11 mouse cellular contexts compared by ENCODE assay signal in genomic region chr1:175867558-175867957, GRCm38 (mm10). TPM values are rescaled to one million over a fixed set of nuclear protein-coding genes. Genes with fewer than 3 reads are reported as not detected.
DNase-seq lines count a peak whose midpoint lies in the region; ATAC-seq lines count a peak whose summit lies in the region.
"Had no signal": no experiment of that assay in that cellular context is flagged by ENCODE, and none has a peak within 500 bp of the region (broad histone marks: within the 10 kb centered on the region; RNA-seq: fewer than 3 reads in every experiment).

No protein-coding gene starts in this region.

- peak; percentile 5 for DNase-seq in gastrocnemius, adult 18-20 months (ENCODE audit: low spot score)
- DNase-seq in gastrocnemius, postnatal 4 days (ENCODE audit: low spot score in 2 of 2) = no peak
- peak; percentile 21 for DNase-seq in midbrain, embryonic 10.5 days (ENCODE audit: low spot score)
- DNase-seq in embryo, embryonic 10 days (ENCODE audit: low spot score) = peak; percentile 55
- DNase-seq in natural killer cell, adult 2 months (ENCODE audit: low spot score in 2 of 2) = no peak
- DNase-seq in spleen, postnatal 14 days (ENCODE audit: low spot score in 2 of 2) = no peak

- H3K4me2 ChIP-seq in midbrain, embryonic 16.5 days (ENCODE audit: low read length) = no peak overlapping the region
- H3K4me2 ChIP-seq in midbrain, embryonic 15.5 days = no peak overlapping the region
- H3K4me2 ChIP-seq: lung, embryonic 15.5 days had no signal

- no peaks in the 10 kb centered on the region for H3K36me3 ChIP-seq in midbrain, embryonic 10.5 days
- H3K36me3 ChIP-seq in midbrain, embryonic 16.5 days (ENCODE audit: control insufficient read depth, insufficient read depth, low read length) = no peaks in the 10 kb centered on the region
- H3K36me3 ChIP-seq in midbrain, embryonic 15.5 days (replicated peaks) = no peaks in the 10 kb centered on the region
- H3K36me3 ChIP-seq: lung, embryonic 15.5 days had no signal

- no peaks in the 10 kb centered on the region for H3K9me3 ChIP-seq in midbrain, embryonic 10.5 days (replicated peaks)
- H3K9me3 ChIP-seq in midbrain, embryonic 16.5 days (replicated peaks; ENCODE audit: control insufficient read depth, low read length, poor library complexity, severe bottlenecking) = no peaks in the 10 kb centered on the region
- no peaks in the 10 kb centered on the region for H3K9me3 ChIP-seq in midbrain, embryonic 15.5 days
- H3K9me3 ChIP-seq: lung, embryonic 15.5 days had no signal

- H3K9ac ChIP-seq in midbrain, embryonic 16.5 days (ENCODE audit: low read depth, low read length) = no peak overlapping the region
- H3K9ac ChIP-seq in midbrain, embryonic 15.5 days = no peak overlapping the region
- H3K9ac ChIP-seq: lung, embryonic 15.5 days had no signal

- H3K27me3 ChIP-seq in midbrain, embryonic 10.5 days (ENCODE audit: low read depth, poor library complexity, severe bottlenecking) = no peaks in the 10 kb centered on the region
- no peaks in the 10 kb centered on the region for H3K27me3 ChIP-seq in midbrain, embryonic 16.5 days (ENCODE audit: control insufficient read depth, insufficient read depth, low read depth, low read length)
- no peaks in the 10 kb centered on the region for H3K27me3 ChIP-seq in midbrain, embryonic 15.5 days (replicated peaks)
- H3K27me3 ChIP-seq: lung, embryonic 15.5 days had no signal

- no peak overlapping the region for H3K4me3 ChIP-seq in midbrain, embryonic 10.5 days
- no peak overlapping the region for H3K4me3 ChIP-seq in midbrain, embryonic 16.5 days (ENCODE audit: low read depth, low read length)
- no peak overlapping the region for H3K4me3 ChIP-seq in midbrain, embryonic 15.5 days
- H3K4me3 ChIP-seq: lung, embryonic 15.5 days had no signal

- WGBS in midbrain, embryonic 10.5 days = 36% methylated on average over 5 of the region's 5 CpGs
- WGBS in midbrain, embryonic 16.5 days = 28% methylated on average over 5 of the region's 5 CpGs
- WGBS in midbrain, embryonic 15.5 days = 21% methylated on average over 5 of the region's 5 CpGs

- no peak for ATAC-seq in midbrain, embryonic 16.5 days
- ATAC-seq in midbrain, embryonic 15.5 days (replicated peaks) = 0 out of 2 replicates have a peak, but pooled peaks have one; percentile 55

- H3K27ac ChIP-seq in midbrain, embryonic 10.5 days (replicated peaks) = no peak overlapping the region
- H3K27ac ChIP-seq in midbrain, embryonic 16.5 days (ENCODE audit: low read length) = no peak overlapping the region
- no peak overlapping the region for H3K27ac ChIP-seq in midbrain, embryonic 15.5 days
- H3K27ac ChIP-seq: lung, embryonic 15.5 days had no signal

- H3K4me1 ChIP-seq in midbrain, embryonic 10.5 days = peaks cover 18% of the 10 kb centered on the region
- H3K4me1 ChIP-seq in midbrain, embryonic 16.5 days (ENCODE audit: control insufficient read depth, insufficient read depth, low read length) = peaks cover 3% of the 10 kb centered on the region; the same call in 1 of the 2 replicates
- 0 out of 2 replicates have a peak, but pooled peaks cover 3% of the 10 kb centered on the region for H3K4me1 ChIP-seq in midbrain, embryonic 15.5 days
- H3K4me1 ChIP-seq: lung, embryonic 15.5 days had no signal

RNA-seq across cellular contexts. Expression of gene Exo1, which starts 12.8 kb away (rescaled TPM):
- not detected for total RNA-seq in gastrocnemius, adult 18-20 months (2021)
- total RNA-seq in gastrocnemius, postnatal 4 days (2021) = 10 to 100 TPM in 1 of 2 experiments, 1 to 10 TPM in 1; 7.6 to 10.6 TPM
- polyA plus RNA-seq in midbrain, embryonic 10.5 days (2016; fragmentation: Nextera tagmentation; extraction: Ambion mirVana) = 120 and 138 TPM in 2 replicates
- polyA plus RNA-seq in midbrain, embryonic 16.5 days (2015; fragmentation: Nextera tagmentation; extraction: Ambion mirVana) = 4.2 and 5.2 TPM in 2 replicates
- polyA plus RNA-seq in midbrain, embryonic 15.5 days (2015; fragmentation: Nextera tagmentation; extraction: Ambion mirVana) = 8.4 and 9.3 TPM in 2 replicates

RNA-seq across cellular contexts. Expression of gene Gm38100, which starts 52.6 kb away (rescaled TPM):
- not detected for total RNA-seq in gastrocnemius, adult 18-20 months (2021)
- total RNA-seq in gastrocnemius, postnatal 4 days (2021) = not detected
- 0.16 and 0.27 TPM in 2 replicates for polyA plus RNA-seq in midbrain, embryonic 10.5 days (2016; fragmentation: Nextera tagmentation; extraction: Ambion mirVana)
- not detected in 2 replicates for polyA plus RNA-seq in midbrain, embryonic 16.5 days (2015; fragmentation: Nextera tagmentation; extraction: Ambion mirVana)
- not detected in 2 replicates for polyA plus RNA-seq in midbrain, embryonic 15.5 days (2015; fragmentation: Nextera tagmentation; extraction: Ambion mirVana)
- total RNA-seq: heart, postnatal 14 days had no signal
- polyA plus RNA-seq: lung, embryonic 15.5 days; stomach, embryonic 14.5 days had no signal

Comparison
In these comparisons a context has a peak if more than half of its experiments do, and no peak if none do; other contexts are left out.
1. DNase-seq: peak in gastrocnemius, adult 18-20 months (single experiment), midbrain, embryonic 10.5 days (single experiment) and embryo, embryonic 10 days (single experiment); none in gastrocnemius, postnatal 4 days (0 of 2), natural killer cell, adult 2 months (0 of 2) and spleen, postnatal 14 days (0 of 2).
2. RNA of gene Exo1, which starts 12.8 kb away (polyA plus RNA-seq): 120 to 138 TPM in midbrain, embryonic 10.5 days; 8.4 to 9.3 TPM in midbrain, embryonic 15.5 days and 4.2 to 5.2 TPM in midbrain, embryonic 16.5 days; every median in the first group is over 10 times any median in the second.